Mouse (Mus musculus): ENCODE results near the gene Ino80b. TPM values are rescaled to one million over a fixed set of nuclear protein-coding genes. Genes with fewer than 3 reads are reported as not detected.

Gene Ino80b
- total RNA-seq, 2 experiments from 2014 or later: 13.1 to 15.2 TPM

DNA sequence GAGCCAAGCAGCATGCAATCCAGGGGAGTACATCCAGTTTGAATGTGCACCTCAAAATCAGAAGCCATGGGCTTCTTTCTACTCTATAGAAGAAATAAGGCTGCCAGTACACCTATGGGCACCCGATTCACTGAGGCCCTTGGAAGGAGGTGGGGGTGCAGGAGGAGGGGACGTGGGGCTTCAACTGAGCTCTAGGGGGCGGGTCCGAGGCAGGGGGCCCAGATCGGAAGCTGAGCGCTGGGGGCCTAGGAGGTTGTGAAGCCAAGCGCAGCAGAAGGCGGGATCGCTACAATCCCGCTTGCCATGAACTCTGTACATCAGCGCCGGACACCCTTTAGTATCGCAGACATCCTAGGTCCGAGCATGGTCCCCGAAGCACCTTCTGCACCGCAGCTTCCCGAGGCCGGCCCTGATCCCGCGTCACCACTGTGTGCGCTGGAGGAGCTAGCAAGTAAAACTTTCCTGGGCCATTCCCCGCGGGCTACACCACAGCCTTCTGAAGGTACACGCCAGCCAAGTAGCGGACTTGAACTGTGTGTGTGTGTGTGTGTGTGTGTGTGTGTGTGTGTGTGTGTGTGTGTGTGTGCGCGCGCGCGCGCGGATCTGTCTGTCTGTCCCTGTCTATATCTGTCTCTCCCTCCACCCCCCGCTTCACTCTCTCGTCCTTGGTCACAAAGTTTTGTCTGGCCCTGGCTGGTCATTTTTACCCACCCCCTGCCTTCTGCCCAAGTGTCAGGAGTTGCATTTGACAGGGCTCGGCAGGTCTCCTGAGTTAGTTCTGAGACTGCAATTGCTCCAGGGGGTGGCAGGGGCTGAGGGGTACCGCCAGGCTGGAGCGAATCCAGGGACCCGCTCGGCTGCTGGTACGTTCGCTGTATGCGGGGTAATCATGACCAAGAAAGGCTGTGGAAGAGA lies 38.9 kb downstream of the Ino80b start, which contains the start of gene Lbx2:
TSS of gene Lbx2 (plus strand) at position 247 of the 915 bp plus-strand sequence.
- peak; percentile 25 for DNase-seq

DNA sequence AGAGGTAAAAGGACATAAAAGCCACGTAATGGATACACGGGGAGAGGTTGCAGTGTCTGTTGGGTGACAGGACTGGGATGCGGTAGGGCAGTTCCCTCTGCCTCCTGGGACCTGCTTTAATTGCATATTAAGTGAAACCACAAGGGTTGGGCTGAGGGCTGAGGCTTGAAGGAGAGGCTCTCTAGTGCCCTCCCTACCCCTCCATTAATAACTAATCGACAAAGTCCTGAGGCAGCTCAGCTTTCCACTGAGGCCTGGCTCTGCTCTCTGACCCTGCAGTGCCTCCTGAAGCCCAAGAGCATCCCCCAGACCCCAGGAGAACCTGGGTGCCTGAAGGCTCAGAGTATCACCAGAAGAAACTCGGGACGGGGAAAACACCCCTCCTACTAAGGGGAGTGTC lies 40.8 kb downstream of the Ino80b start:
- no peak for DNase-seq

DNA sequence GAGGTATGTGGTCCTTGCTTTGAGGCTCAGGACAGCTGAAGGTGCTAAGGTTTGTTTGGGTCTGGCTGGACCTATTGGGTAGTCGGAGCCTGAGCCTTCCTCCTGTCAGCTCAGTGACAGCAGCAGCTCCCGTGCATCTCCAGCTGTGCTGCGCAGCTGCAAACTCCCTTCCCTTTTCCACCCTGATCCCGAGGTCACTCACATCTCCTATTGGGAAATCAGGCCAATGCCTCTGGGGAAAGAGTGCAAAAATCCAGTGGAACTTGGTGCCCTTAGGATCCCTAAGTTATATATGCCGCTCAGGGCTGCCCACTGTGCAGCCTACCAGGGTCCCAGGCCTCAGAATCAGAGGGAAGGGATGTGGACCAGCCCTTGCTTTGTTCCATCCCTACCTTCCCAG lies 41.7 kb downstream of the Ino80b start:
- DNase-seq: no peak

DNA sequence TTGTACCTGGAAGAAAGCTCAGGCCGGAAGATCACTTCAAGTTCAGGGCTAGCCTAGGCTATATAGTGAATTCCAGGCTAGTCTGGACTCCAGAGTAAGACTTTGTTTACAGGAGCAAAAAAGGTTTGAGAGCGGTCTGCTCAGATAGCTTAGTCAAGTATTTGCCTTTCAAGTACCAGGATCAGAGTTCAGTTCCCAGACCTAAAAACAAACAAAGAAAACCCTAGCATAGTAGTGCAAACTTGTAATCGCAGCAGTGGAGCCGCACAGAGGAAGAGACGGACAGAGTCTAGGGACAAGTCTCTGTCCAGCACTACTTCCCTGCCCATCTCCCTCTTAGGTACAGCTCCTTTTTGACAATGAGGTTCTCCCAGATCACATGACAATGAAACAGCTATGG lies 45.0 kb downstream of the Ino80b start:
- DNase-seq: no peak

DNA sequence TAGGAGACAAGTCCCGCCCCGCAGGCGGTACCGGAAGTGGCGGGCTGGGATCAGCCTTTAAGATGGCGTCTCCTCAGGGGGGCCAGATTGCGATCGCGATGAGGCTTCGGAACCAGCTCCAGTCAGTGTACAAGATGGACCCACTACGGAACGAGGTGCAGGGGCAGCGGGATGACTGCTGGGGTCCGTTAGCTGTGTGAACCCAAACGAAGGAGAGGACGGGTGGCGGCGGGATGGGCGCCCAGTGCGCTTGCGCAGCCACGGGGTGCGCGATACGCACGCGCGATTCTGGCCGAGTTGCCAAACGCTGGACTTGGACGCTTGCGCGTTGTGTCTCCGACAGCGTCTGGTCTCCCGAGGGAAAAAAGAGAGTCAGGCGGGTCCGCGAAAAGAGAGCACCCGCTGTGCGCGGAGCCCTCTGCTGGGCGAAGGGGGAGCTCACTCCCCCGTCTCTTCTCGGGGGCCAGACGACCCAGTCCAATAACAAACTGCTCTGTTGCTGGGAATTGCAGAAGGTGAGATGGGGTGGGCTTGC lies 46.8 kb downstream of the Ino80b start:
- DNase-seq: peak; percentile 100

DNA sequence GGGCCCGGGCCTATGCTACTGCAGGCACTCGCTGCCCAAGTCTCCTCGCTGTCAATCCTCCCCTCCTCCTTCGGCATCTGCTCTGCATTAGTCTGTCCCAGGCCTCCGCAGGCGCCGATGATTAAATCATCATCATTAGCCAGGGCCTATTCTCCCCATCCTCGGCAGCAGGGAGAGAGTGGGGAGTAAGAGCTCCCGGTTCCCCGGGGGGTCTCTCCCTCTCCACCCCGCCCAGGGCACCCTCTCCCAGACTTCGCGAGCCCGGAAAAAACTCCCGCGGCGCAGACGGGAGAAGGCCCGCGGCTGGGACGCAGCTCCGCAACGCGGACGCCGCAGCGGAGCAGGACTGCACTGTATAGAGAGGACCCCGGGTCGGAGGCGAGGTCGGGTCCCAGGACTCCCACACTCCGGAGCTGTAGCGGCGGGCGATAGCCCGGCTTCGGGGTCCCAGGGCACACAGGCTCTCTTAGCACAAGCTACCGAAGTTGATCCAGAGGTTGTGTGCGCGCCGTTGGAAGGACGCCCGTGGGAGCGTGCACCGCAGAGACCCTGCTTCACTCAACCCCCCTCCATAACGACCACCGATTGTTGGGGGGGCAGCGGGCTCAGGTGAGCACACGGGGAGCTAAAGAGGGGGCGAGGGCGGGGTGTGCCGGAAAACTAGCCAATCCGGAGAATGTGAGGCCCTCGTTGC lies 47.5 kb downstream of the Ino80b start, which contains the start of gene Pcgf1:
TSS of gene Pcgf1 (plus strand) at position 240 of the 694 bp plus-strand sequence.
- no peak for DNase-seq

DNA sequence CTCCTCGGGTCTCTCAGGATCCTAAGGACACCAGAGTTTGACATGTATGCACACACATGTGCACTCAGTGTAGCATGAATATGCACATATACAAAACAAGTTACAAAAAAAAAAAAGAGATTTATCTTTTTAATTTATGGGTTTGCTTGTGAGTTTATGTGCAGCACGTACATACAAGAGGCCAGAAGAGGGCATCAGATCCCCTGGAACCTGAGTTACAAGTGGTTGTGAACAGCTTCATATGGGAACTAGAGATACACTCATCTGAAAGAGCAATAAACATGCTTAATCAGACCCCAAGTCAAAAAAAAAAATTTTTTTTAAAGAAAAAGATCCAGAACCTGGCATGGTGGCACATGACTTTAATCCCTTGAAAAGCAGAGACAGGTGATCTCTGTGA lies 50.3 kb downstream of the Ino80b start:
- no peak for DNase-seq

Small RNAs within 50 kb of the gene (microRNA-seq; reads per million reads assigned to microRNA genes)
- gene Mir3470a: 0 reads per million in 2 experiments

Other genes starting within 250 kb of the Ino80b start
- under 1 TPM; 0.47 to 0.49 TPM for gene Sema4f, start 185.7 kb downstream of the Ino80b start, total RNA-seq (2021)
- gene M1ap, start 178.5 kb downstream of the Ino80b start, total RNA-seq (2021): under 1 TPM in 1 of 2 experiments, not detected in 1; 0.49 TPM
- gene Dok1, start 92.0 kb downstream of the Ino80b start, total RNA-seq (2021): 10 to 100 TPM in 1 of 2 experiments, 1 to 10 TPM in 1; 6.2 to 10.7 TPM
- gene Loxl3, start 91.3 kb downstream of the Ino80b start, total RNA-seq (2021): 10 to 100 TPM; 10.5 to 11.9 TPM
- 10 to 100 TPM; 66.9 to 70.7 TPM for gene Aup1, start 70.9 kb downstream of the Ino80b start, total RNA-seq (2021)
- gene Htra2, start 70.2 kb downstream of the Ino80b start, total RNA-seq (2021): 10 to 100 TPM; 23.8 to 28.4 TPM
- under 1 TPM; 0.42 to 0.65 TPM for gene Dqx1, start 67.6 kb downstream of the Ino80b start, total RNA-seq (2021)
- gene Tlx2, start 55.1 kb downstream of the Ino80b start, total RNA-seq (2021): not detected
- 1 to 10 TPM; 5.5 to 8.5 TPM for gene Pcgf1, start 47.6 kb downstream of the Ino80b start, total RNA-seq (2021)
- 1 to 10 TPM in 1 of 2 experiments, under 1 TPM in 1; 0.33 to 1.3 TPM for gene Lbx2, start 39.1 kb downstream of the Ino80b start, total RNA-seq (2021)
- 1 to 10 TPM in 1 of 2 experiments, under 1 TPM in 1; 0.19 to 1.2 TPM for gene Ccdc142, start 23.8 kb downstream of the Ino80b start, total RNA-seq (2021)
- gene Gm42688, start 23.8 kb downstream of the Ino80b start, total RNA-seq (2021): 1 to 10 TPM; 1.4 to 2.3 TPM
- gene Mrpl53, start 16.4 kb downstream of the Ino80b start, total RNA-seq (2021): 100 to 1,000 TPM; 101 to 114 TPM
- 10 to 100 TPM; 11.0 to 15.7 TPM for gene Mogs, start 9.9 kb downstream of the Ino80b start, total RNA-seq (2021)
- 10 to 100 TPM; 48.0 to 52.3 TPM for gene Wbp1, start 3.9 kb downstream of the Ino80b start, total RNA-seq (2021)
- 10 to 100 TPM; 22.3 to 24.5 TPM for gene Rtkn, start 10.0 kb upstream of the Ino80b start, total RNA-seq (2021)
- gene Wdr54, start 31.0 kb upstream of the Ino80b start, total RNA-seq (2021): 1 to 10 TPM in 1 of 2 experiments, under 1 TPM in 1; 0.43 to 1.4 TPM
- under 1 TPM in 1 of 2 experiments, not detected in 1; 0.23 TPM for gene 1700003E16Rik, start 31.0 kb upstream of the Ino80b start, total RNA-seq (2021)
- gene Dctn1, start 40.5 kb upstream of the Ino80b start, total RNA-seq (2021): 100 to 1,000 TPM; 126 to 132 TPM
- gene Slc4a5, start 94.4 kb upstream of the Ino80b start, total RNA-seq (2021): under 1 TPM in 1 of 2 experiments, not detected in 1; 0.05 TPM
- gene Mthfd2, start 200.5 kb upstream of the Ino80b start, total RNA-seq (2021): 1 to 10 TPM; 5.0 to 8.0 TPM
- gene Mob1a, start 200.6 kb upstream of the Ino80b start, total RNA-seq (2021): 10 to 100 TPM; 19.7 to 26.0 TPM
- gene Bola3, start 223.7 kb upstream of the Ino80b start, total RNA-seq (2021): 100 to 1,000 TPM; 175 to 186 TPM